ENCODE assay signal across 1 mouse cellular context in the genomic region with DNA sequence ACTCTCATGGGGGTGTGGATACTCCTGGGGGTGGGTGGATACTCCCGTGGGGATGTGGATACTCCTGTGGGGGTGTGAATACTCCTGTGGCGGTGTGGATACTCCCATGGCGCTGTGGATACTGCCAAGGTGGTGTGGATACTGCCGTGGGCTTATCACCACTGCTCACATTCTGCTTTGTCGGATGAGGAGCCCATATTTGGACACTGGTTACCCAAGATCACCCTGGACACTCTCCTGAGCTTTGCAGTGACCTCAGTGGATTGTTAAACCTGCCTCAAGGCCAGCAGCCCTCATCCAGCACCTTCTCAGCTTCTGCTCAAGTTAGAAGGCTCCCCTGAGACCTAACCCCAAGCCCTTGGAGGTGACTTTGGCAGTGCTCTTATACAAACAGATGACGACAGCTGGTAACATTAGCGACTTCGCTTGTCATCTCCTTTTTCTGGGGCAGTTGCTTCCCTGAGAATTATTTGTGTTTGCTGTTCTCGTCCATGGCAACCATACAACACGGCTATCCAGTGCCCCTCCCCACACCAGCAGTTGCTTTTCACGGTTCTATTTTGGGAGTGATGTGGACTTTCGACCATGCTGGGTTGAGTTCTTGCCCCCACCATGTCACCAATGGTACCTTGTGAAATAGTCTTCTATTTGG.
TF ChIP-seq lines count a peak whose summit lies in the region.

No protein-coding gene starts in this region.

TF ChIP-seq in myocyte, 11 proteins besides CTCF, POLR2A, EP300 and RAD21 (continued from another document):
- TF ChIP-seq SRF (IDR thresholded peaks at IDR 0.05; ENCODE audit: control insufficient read depth, insufficient read length, low read depth), result peak; percentile 71
- no peak for TF ChIP-seq TCF3 (IDR thresholded peaks at IDR 0.05; ENCODE audit: insufficient read length, low read depth)
- TF ChIP-seq POLR2AphosphoS2 (IDR thresholded peaks at IDR 0.05; ENCODE audit: insufficient read length, low read depth), result no peak
